Mouse (Mus musculus) intestine, postnatal 0 days (tissue): ENCODE results near the gene Pknox2. TPM values are rescaled to one million over a fixed set of nuclear protein-coding genes. Genes with fewer than 3 reads are reported as not detected.

Experiments used
- ATAC-seq: fragments of 200-750 bp; cut with Nextera tagmentation; 2 replicates; pipeline ENCODE4 v1.8.0; 2017; ENCODE audit warnings: mild to moderate bottlenecking, moderate TSS enrichment, moderate library complexity
- H3K27ac ChIP-seq: fragments of 300-500 bp; sonication (generic); 2 replicates; pipeline ENCODE4 v1.5.1; 2014; ENCODE audit warnings: mild to moderate bottlenecking, low read depth, low read length, moderate library complexity
- H3K27me3 ChIP-seq: fragments of 300-500 bp; sonication (generic); replicated peaks from 2 replicates; pipeline ENCODE4 v1.6.1; 2014; ENCODE audit warnings: low read length, mixed read lengths; ENCODE audit not compliant: control insufficient read depth, insufficient read depth
- H3K36me3 ChIP-seq: fragments of 300-500 bp; sonication (generic); 2 replicates; pipeline ENCODE4 v1.6.1; 2014; ENCODE audit warnings: mild to moderate bottlenecking, moderate library complexity; ENCODE audit not compliant: control insufficient read depth, insufficient read depth
- H3K4me1 ChIP-seq: fragments of 300-500 bp; sonication (generic); replicated peaks from 2 replicates; pipeline ENCODE4 v1.6.1; 2014; ENCODE audit warnings: antibody characterized with exemption, low read length, mixed read lengths; ENCODE audit not compliant: control insufficient read depth, insufficient read depth
- H3K4me2 ChIP-seq: fragments of 300-500 bp; sonication (generic); replicated peaks from 2 replicates; pipeline ENCODE4 v1.6.1; 2014; ENCODE audit warnings: low read depth, mild to moderate bottlenecking, moderate library complexity
- H3K4me3 ChIP-seq: fragments of 300-500 bp; sonication (generic); 2 replicates; pipeline ENCODE4 v1.5.1; 2014; ENCODE audit warnings: low read depth, low read length
- H3K9ac ChIP-seq: fragments of 300-500 bp; sonication (generic); 2 replicates; pipeline ENCODE4 v1.6.1; 2014; ENCODE audit warnings: mild to moderate bottlenecking, low read depth, low read length
- H3K9me3 ChIP-seq: fragments of 300-500 bp; sonication (generic); 2 replicates; pipeline ENCODE4 v1.6.1; 2016; ENCODE audit warnings: mixed run types; ENCODE audit not compliant: control insufficient read depth
- CTCF ChIP-seq: sonication (generic); IDR thresholded peaks from 2 replicates; pipeline ENCODE4 v1.5.1; 2016; ENCODE audit warnings: low read depth, mild to moderate bottlenecking, control low read depth, antibody characterized with exemption, moderate library complexity
- WGBS: fragments of 180-500 bp; shearing (Covaris S2); extraction: QIAGEN DNeasy Blood & Tissue Kit; methylation state at CpG from one replicate; pipeline ENCODE4 v1.1.7; 2014; 5-methylcytosine and 5-hydroxymethylcytosine counted together
- polyA plus RNA-seq: library from polyadenylated mRNA; unstranded; fragments of >200 nt; fragmentation: Nextera tagmentation; extraction: Ambion mirVana; gene quantifications from 2 replicates; pipeline ENCODE4 v1.2.1, GENCODE M21; 2015

The Pknox2 gene
- polyA plus RNA-seq, 1 experiment from 2014 or later = 2.4 TPM

DNA sequence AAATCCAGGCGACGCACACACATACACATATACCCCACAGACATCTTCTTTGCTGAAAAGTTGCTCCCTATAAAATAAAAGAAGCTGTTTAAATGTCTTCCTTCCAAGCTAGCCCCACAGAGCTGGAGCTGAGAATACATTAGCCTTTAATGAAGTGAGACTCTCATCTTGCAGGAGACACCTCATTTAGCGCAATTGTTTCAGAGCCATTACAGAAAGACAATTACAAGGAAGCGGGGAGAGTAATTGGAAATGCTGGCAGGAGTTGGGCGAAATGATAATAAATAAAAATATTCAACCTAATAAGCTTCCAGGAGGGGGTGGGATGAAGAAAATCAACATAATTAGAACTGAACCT lies 79.8 kb downstream of the Pknox2 start:
- Histone ChIP-seq H3K27me3 (no peaks in the 10 kb centered on the region), H3K9ac (no peak overlapping the region)
- WGBS = 87% methylated on average over 5 of the region's 5 CpGs

GRCm38 (mm10) chr9:37066732-37067472 lies 80.3 kb downstream of the Pknox2 start:
- Histone ChIP-seq H3K4me3 (no peak overlapping the region), H3K4me1 (no peaks in the 10 kb centered on the region), H3K4me2 (no peak overlapping the region), H3K27me3 (no peaks in the 10 kb centered on the region), H3K27ac (no peak overlapping the region), H3K9me3 (no peaks in the 10 kb centered on the region), H3K9ac (no peak overlapping the region), H3K36me3 (no peaks in the 10 kb centered on the region)
- ATAC-seq = no peak
- no peak for TF ChIP-seq CTCF
- WGBS = 82% methylated on average over 8 of the region's 8 CpGs

More for the DNA sequence above, 79.8 kb downstream of the Pknox2 start:
- no peak overlapping the region for H3K4me2 ChIP-seq
- H3K27ac ChIP-seq = no peak overlapping the region
- H3K9me3 ChIP-seq = no peaks in the 10 kb centered on the region
- H3K4me1 ChIP-seq = no peaks in the 10 kb centered on the region
- no peak for TF ChIP-seq CTCF
- H3K4me3 ChIP-seq = no peak overlapping the region
- no peak for ATAC-seq
- no peaks in the 10 kb centered on the region for H3K36me3 ChIP-seq

GRCm38 (mm10) chr9:37061627-37062026 lies 85.6 kb downstream of the Pknox2 start:
- no peak for ATAC-seq
- 52% methylated on average over 2 of the region's 2 CpGs for WGBS
- Histone ChIP-seq H3K27ac (no peak overlapping the region), H3K4me2 (no peak overlapping the region), H3K9ac (no peak overlapping the region), H3K4me3 (no peak overlapping the region), H3K9me3 (no peaks in the 10 kb centered on the region), H3K4me1 (no peaks in the 10 kb centered on the region), H3K27me3 (no peaks in the 10 kb centered on the region), H3K36me3 (no peaks in the 10 kb centered on the region)
- no peak for TF ChIP-seq CTCF

GRCm38 (mm10) chr9:37054703-37055102 lies 92.5 kb downstream of the Pknox2 start:
- H3K4me1 ChIP-seq = peaks cover 3% of the 10 kb centered on the region; the same call in 1 of the 2 replicates
- peak overlapping the region; percentile 60 for H3K27ac ChIP-seq
- ATAC-seq = no peak
- no peaks in the 10 kb centered on the region for H3K9me3 ChIP-seq
- no peaks in the 10 kb centered on the region for H3K36me3 ChIP-seq
- WGBS = 49% methylated on average over 5 of the region's 5 CpGs
- H3K9ac ChIP-seq = no peak overlapping the region
- no peak for TF ChIP-seq CTCF
- no peaks in the 10 kb centered on the region for H3K27me3 ChIP-seq
- no peak overlapping the region for H3K4me2 ChIP-seq
- no peak overlapping the region for H3K4me3 ChIP-seq

DNA sequence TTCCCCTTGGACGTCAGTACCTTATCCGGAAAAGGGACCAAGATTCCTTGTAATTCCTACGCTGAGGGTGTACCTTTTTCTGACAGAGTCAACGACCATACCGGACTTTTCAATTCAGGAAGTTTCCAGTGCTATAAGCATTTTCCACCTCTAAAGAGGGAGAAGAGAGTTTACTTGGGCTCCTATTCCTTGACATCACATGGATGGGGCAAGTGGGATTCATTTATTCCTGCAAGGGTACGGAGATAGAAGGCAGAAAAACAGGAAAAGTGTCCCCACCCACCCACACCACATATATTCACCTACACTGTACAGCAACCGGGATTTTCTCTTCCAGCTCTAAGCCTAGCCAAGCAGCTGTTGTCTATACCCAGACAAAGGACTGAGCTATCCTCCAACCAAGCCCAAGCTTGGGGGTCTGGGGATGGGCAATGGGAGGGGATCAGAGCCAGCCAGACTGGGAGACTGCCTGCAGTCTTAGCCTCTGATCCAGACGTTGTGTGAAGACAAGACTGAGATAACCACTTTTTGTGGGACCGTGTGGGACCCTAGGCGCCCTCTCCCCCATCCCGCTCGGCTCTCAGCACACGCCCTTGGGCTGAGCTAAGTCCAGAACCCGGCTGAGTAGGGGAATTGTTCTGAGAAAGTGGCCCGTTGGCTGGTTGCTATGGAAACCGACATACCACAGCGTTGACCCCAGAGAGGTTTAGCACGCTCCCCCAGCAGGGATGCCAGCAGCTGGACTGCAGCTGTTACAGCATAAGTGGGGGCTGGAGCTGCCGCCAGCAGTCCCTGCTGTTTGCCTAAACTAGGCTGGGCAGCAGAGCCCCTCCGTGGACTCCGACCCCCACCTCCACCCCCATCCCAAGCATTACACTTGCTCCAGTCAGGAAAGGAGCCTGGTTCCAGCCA lies 93.3 kb downstream of the Pknox2 start:
- TF ChIP-seq CTCF = no peak
- Histone ChIP-seq H3K9ac (no peak overlapping the region), H3K4me2 (peak overlapping the region; percentile 47; the same call in 1 of the 2 replicates), H3K36me3 (no peaks in the 10 kb centered on the region), H3K9me3 (no peaks in the 10 kb centered on the region), H3K4me1 (peaks cover 3% of the 10 kb centered on the region; the same call in 1 of the 2 replicates), H3K27ac (peak overlapping the region; percentile 60), H3K4me3 (no peak overlapping the region), H3K27me3 (no peaks in the 10 kb centered on the region)
- WGBS = 21% methylated on average over 21 of the region's 21 CpGs
- peak; percentile 47; the same call in 1 of the 2 replicates for ATAC-seq

DNA sequence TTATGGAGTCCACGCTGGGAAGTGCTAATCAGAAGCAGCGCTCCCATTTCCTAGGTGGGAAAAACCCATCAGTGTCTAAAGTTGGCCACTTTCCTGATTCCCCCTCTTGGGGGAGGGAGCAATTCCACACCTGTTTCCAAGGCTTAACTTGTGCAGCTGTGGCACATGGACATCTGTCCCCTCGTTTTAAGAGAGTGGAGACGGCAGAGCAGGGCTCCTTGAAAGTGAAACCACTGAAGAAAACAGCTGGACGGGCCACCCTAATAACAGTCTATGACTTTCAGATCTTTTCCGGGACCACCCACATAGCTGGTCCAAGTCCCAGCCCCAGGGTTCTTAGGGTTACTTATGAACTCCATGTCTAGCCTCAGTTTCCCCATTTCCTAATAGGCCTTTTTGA lies 94.2 kb downstream of the Pknox2 start:
- Histone ChIP-seq H3K4me2 (peak overlapping the region; percentile 47), H3K4me3 (0 out of 2 replicates have a peak overlapping the region, but pooled peaks have one; percentile 1), H3K9ac (no peak overlapping the region), H3K27me3 (no peaks in the 10 kb centered on the region), H3K4me1 (peaks cover 3% of the 10 kb centered on the region; the same call in 1 of the 2 replicates), H3K36me3 (no peaks in the 10 kb centered on the region), H3K27ac (no peak overlapping the region), H3K9me3 (no peaks in the 10 kb centered on the region)
- no peak for TF ChIP-seq CTCF
- WGBS = 38% methylated on average over 6 of the region's 6 CpGs
- no peak for ATAC-seq
